Mouse (Mus musculus): ENCODE results near the gene Zbtb16. TPM values are rescaled to one million over a fixed set of nuclear protein-coding genes. Genes with fewer than 3 reads are reported as not detected.
A peak's percentile ranks its signal among the peaks of the same experiment; 100 is the strongest.

The Zbtb16 gene
- polyA plus RNA-seq, 1 experiment from 2014 or later = 2.3 TPM

DNA sequence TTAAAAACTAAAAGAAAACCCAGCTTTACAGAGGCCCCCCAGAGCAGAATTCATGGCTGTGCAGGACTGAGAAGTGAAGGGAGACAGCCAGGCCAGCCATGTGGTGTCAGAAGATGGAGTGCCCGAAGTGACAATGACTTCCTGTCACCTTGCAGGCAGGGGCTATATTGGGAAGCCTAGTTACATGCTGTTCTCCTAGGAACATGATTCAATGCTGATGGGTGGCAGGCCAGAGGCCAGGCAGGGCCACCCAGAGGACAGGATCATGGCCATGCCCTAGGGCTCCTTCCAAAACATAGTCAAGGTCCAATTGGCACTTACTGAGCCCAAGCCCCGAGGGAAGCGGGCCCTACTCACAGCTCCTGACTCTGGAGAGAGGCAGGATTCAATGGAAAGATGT lies 106.6 kb downstream of the Zbtb16 start:
- H3K36me3 ChIP-seq (ENCODE audit: control insufficient read depth, insufficient read depth, low read length) = no peaks in the 10 kb centered on the region
- H3K27me3 ChIP-seq (replicated peaks; ENCODE audit: control insufficient read depth, insufficient read depth, low read length) = no peaks in the 10 kb centered on the region
- H3K4me1 ChIP-seq (replicated peaks; ENCODE audit: control insufficient read depth, insufficient read depth, low read length) = no peaks in the 10 kb centered on the region
- ATAC-seq (replicated peaks; ENCODE audit: low FRiP score) = no peak
- no peak overlapping the region for H3K4me2 ChIP-seq
- 70% methylated on average over 3 of the region's 3 CpGs for WGBS
- no peak for DNase-seq (ENCODE audit: low spot score)
- H3K27ac ChIP-seq (ENCODE audit: low read depth, low read length) = no peak overlapping the region
- H3K4me3 ChIP-seq (ENCODE audit: low read depth, low read length) = no peak overlapping the region
- H3K9ac ChIP-seq (ENCODE audit: low read depth, low read length) = no peak overlapping the region
- no peaks in the 10 kb centered on the region for H3K9me3 ChIP-seq (ENCODE audit: control insufficient read depth, low read length)

DNA sequence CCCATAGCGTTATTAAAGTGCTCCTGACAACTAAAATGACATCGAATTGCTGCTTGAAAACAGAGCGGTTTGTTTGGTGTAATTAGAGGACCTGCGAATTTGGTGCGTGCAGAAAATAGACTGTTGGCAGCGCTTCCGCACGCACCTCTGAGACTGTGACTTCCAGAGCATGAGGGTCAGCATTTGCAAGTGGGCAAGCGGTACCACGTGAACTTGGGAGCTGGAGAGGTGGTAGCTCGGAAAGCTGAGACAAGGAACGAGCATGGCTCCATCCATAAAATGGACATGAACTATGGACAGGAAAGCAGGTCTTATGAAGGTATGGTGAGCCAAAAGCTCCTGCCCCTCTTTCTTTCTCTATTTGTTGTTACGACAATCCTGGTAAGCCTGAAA lies 107.3 kb downstream of the Zbtb16 start:
- no peaks in the 10 kb centered on the region for H3K9me3 ChIP-seq (ENCODE audit: control insufficient read depth, low read length)
- no peak overlapping the region for H3K27ac ChIP-seq (ENCODE audit: low read depth, low read length)
- no peak for DNase-seq (ENCODE audit: low spot score)
- WGBS = 82% methylated on average over 13 of the region's 13 CpGs
- no peak overlapping the region for H3K4me2 ChIP-seq
- no peaks in the 10 kb centered on the region for H3K27me3 ChIP-seq (replicated peaks; ENCODE audit: control insufficient read depth, insufficient read depth, low read length)
- no peaks in the 10 kb centered on the region for H3K36me3 ChIP-seq (ENCODE audit: control insufficient read depth, insufficient read depth, low read length)
- H3K4me3 ChIP-seq (ENCODE audit: low read depth, low read length) = no peak overlapping the region
- H3K9ac ChIP-seq (ENCODE audit: low read depth, low read length) = no peak overlapping the region
- peaks cover 6% of the 10 kb centered on the region; the same call in 1 of the 2 replicates for H3K4me1 ChIP-seq (replicated peaks; ENCODE audit: control insufficient read depth, insufficient read depth, low read length)
- no peak for ATAC-seq (replicated peaks; ENCODE audit: low FRiP score)

DNA sequence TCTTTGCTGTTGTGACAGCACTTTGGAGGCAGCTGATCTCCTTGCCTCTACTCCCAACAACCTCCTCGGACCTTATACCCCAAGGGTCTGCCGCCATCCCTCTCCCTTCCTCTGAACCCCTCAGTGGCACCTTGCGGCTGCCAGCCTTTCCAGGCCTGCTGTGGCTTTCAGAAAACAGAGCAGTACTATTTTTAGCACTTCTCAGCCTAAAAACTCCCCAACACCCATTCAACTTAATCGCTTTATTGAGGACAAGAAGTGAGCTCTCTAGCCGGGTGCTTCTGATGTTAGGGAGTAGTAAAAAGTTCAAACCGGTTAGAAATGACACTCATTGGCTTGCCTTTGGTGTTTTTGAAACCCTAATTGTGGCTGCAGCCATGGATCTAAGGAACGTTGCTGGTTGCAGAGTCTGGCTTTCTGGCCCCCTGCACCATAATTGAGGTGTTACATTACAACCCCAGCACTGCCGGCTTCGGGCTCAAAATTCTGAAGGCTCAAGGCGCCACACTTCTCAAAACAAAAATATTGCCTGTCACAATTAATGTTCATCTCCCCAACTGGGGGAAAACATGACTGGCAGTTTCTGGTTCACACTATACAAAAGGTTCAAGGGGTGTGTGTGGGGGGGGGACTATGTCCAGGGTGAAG lies 107.8 kb downstream of the Zbtb16 start:
- H3K36me3 ChIP-seq (ENCODE audit: control insufficient read depth, insufficient read depth, low read length) = no peaks in the 10 kb centered on the region
- no peak overlapping the region for H3K9ac ChIP-seq (ENCODE audit: low read depth, low read length)
- H3K27ac ChIP-seq (ENCODE audit: low read depth, low read length) = no peak overlapping the region
- WGBS = 65% methylated on average over 10 of the region's 10 CpGs
- no peaks in the 10 kb centered on the region for H3K27me3 ChIP-seq (replicated peaks; ENCODE audit: control insufficient read depth, insufficient read depth, low read length)
- ATAC-seq (replicated peaks; ENCODE audit: low FRiP score) (no peak), DNase-seq (ENCODE audit: low spot score) (no peak)
- no peak overlapping the region for H3K4me3 ChIP-seq (ENCODE audit: low read depth, low read length)
- H3K4me1 ChIP-seq (replicated peaks; ENCODE audit: control insufficient read depth, insufficient read depth, low read length) = peaks cover 6% of the 10 kb centered on the region; the same call in 1 of the 2 replicates
- no peaks in the 10 kb centered on the region for H3K9me3 ChIP-seq (ENCODE audit: control insufficient read depth, low read length)
- no peak overlapping the region for H3K4me2 ChIP-seq

DNA sequence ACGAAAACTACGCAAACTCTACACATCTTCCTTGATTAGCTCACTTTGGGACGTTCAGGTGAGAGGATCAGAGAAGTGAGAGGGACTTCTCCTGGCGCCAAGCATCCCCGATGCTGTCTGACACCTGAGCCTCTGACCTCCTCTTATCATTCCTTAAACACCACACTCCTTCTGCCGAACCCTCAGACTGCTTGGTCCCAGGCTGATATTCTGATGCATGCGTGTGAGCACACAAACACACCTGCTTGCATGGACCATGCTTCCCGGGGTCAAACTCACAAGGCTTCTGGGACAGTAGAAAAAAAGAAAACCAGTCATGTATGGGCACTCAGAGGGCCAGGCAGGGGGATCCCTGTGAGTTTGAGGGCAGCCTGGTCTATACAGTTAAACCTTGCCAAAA lies 109.7 kb downstream of the Zbtb16 start:
- WGBS = 73% methylated on average over 8 of the region's 8 CpGs
- H3K27me3 ChIP-seq (replicated peaks; ENCODE audit: control insufficient read depth, insufficient read depth, low read length) = no peaks in the 10 kb centered on the region
- H3K4me2 ChIP-seq = no peak overlapping the region
- H3K27ac ChIP-seq (ENCODE audit: low read depth, low read length) = no peak overlapping the region
- peaks cover 10% of the 10 kb centered on the region; the same call in 1 of the 2 replicates for H3K4me1 ChIP-seq (replicated peaks; ENCODE audit: control insufficient read depth, insufficient read depth, low read length)
- no peak overlapping the region for H3K9ac ChIP-seq (ENCODE audit: low read depth, low read length)
- H3K4me3 ChIP-seq (ENCODE audit: low read depth, low read length) = no peak overlapping the region
- DNase-seq (ENCODE audit: low spot score) (no peak), ATAC-seq (replicated peaks; ENCODE audit: low FRiP score) (no peak)
- H3K9me3 ChIP-seq (ENCODE audit: control insufficient read depth, low read length) = no peaks in the 10 kb centered on the region
- H3K36me3 ChIP-seq (ENCODE audit: control insufficient read depth, insufficient read depth, low read length) = no peaks in the 10 kb centered on the region

DNA sequence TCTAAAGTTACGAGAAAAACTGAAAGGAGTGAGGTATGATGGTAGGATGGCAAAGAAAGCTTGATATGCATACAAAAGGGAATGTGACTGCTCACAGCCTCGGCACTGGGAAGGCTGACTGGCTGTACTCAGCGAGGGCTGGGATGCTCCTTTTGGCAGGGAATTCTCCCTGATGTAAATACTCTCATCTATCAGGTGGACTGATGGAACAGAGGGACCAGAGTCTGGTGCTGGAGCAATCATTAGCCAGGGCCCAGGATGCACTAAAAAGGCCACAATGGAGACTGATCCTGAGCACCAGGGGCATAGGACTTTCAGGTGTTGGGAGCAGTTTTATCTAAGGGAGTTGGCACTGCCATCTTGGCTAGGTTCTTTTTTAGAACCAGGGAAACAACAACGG lies 110.1 kb downstream of the Zbtb16 start:
- Histone ChIP-seq H3K9ac (ENCODE audit: low read depth, low read length) (no peak overlapping the region), H3K9me3 (ENCODE audit: control insufficient read depth, low read length) (no peaks in the 10 kb centered on the region), H3K27ac (ENCODE audit: low read depth, low read length) (no peak overlapping the region), H3K4me3 (ENCODE audit: low read depth, low read length) (no peak overlapping the region), H3K4me1 (replicated peaks; ENCODE audit: control insufficient read depth, insufficient read depth, low read length) (peaks cover 10% of the 10 kb centered on the region; the same call in 1 of the 2 replicates), H3K36me3 (ENCODE audit: control insufficient read depth, insufficient read depth, low read length) (no peaks in the 10 kb centered on the region), H3K4me2 (no peak overlapping the region), H3K27me3 (replicated peaks; ENCODE audit: control insufficient read depth, insufficient read depth, low read length) (no peaks in the 10 kb centered on the region)
- DNase-seq (ENCODE audit: low spot score) (no peak), ATAC-seq (replicated peaks; ENCODE audit: low FRiP score) (no peak)
- 70% methylated on average over 4 of the region's 4 CpGs for WGBS

DNA sequence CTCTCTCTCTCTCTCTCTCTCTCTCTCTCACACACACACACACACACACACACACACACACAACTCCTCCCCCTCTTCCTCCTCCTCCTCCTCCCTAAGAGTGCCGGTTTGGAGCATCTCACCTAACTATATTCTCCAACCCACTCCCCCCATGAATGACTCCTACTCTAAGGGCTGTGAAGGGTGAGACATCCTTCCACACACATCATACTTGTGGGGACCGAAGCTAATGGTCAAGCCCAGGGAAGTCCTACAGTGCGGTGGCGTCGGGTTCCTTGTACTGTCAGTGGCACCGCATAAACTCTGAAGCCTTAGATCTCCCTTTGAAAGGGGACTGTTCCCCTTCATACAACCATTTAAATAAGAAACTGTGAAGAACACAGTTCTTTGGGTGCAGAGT lies 110.9 kb downstream of the Zbtb16 start:
- DNase-seq (ENCODE audit: low spot score) (no peak), ATAC-seq (replicated peaks; ENCODE audit: low FRiP score) (no peak)
- WGBS = 87% methylated on average over 6 of the region's 6 CpGs
- Histone ChIP-seq H3K9me3 (ENCODE audit: control insufficient read depth, low read length) (no peaks in the 10 kb centered on the region), H3K27ac (ENCODE audit: low read depth, low read length) (no peak overlapping the region), H3K27me3 (replicated peaks; ENCODE audit: control insufficient read depth, insufficient read depth, low read length) (no peaks in the 10 kb centered on the region), H3K4me1 (replicated peaks; ENCODE audit: control insufficient read depth, insufficient read depth, low read length) (peaks cover 10% of the 10 kb centered on the region; the same call in 1 of the 2 replicates), H3K9ac (ENCODE audit: low read depth, low read length) (no peak overlapping the region), H3K36me3 (ENCODE audit: control insufficient read depth, insufficient read depth, low read length) (no peaks in the 10 kb centered on the region), H3K4me3 (ENCODE audit: low read depth, low read length) (no peak overlapping the region), H3K4me2 (no peak overlapping the region)

DNA sequence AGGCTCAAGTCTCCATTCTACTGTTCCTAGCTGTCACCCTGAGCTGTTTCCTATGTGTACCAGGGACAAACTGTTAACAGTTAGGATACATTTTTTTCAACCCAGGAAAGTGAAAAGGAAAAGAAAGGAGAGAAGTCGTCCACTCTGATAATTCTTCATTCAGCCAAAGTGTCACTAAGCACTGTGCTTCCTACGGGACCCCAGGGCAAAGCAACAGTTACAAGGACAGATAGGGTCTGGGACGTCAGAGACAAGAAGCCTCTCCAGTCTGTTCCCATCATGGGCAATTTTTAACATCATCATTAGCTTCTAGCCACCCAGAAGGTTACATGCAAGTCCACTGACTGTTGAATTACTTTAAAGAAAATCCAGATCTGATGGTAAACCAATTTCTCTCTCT lies 111.3 kb downstream of the Zbtb16 start:
- H3K4me1 ChIP-seq (replicated peaks; ENCODE audit: control insufficient read depth, insufficient read depth, low read length) = peaks cover 10% of the 10 kb centered on the region; the same call in 1 of the 2 replicates
- H3K9ac ChIP-seq (ENCODE audit: low read depth, low read length) = no peak overlapping the region
- ATAC-seq (replicated peaks; ENCODE audit: low FRiP score) (no peak), DNase-seq (ENCODE audit: low spot score) (no peak)
- 62% methylated on average over 3 of the region's 3 CpGs for WGBS
- no peaks in the 10 kb centered on the region for H3K27me3 ChIP-seq (replicated peaks; ENCODE audit: control insufficient read depth, insufficient read depth, low read length)
- H3K9me3 ChIP-seq (ENCODE audit: control insufficient read depth, low read length) = no peaks in the 10 kb centered on the region
- H3K36me3 ChIP-seq (ENCODE audit: control insufficient read depth, insufficient read depth, low read length) = no peaks in the 10 kb centered on the region
- no peak overlapping the region for H3K4me2 ChIP-seq
- H3K27ac ChIP-seq (ENCODE audit: low read depth, low read length) = no peak overlapping the region
- no peak overlapping the region for H3K4me3 ChIP-seq (ENCODE audit: low read depth, low read length)

DNA sequence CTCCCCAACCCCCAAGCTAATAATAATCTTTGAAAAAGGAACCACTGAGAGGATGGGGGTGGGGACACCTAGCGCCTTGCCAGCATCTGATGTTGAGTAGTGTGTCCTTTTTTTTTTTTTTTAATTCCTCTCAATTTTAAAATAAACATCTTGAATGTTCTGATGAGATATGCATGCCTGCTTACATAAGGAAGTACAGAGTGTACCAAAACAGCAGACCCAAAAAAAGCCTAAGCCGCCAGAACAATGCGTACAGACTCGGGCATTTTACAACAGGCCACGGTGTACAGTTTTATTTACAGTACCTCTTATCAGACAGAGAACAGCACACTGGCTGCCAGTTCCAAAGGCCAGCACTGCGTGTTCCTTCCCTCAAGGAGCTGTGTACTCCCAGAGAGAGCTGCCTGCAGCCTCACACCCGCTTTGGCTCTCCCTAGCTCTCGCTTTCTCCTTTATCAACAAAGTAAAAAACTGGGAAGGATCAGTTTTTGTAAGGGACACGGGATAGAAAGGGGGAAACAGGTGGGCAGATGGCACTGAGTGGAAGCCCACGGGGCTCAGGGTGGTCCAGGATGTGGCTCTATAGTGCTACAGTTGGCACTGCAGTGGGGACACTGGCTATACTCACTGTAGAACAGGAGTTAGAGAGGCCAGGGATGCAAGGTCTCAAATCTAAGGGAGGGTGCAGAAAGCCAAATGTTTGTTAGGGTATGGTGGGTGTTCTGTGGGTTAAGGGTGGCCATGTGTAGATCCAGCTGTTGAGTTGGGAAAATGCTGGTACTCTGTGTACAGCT lies 112.3 kb downstream of the Zbtb16 start:
- Histone ChIP-seq H3K4me2 (0 out of 2 replicates have a peak overlapping the region, but pooled peaks have one; percentile 0), H3K36me3 (ENCODE audit: control insufficient read depth, insufficient read depth, low read length) (no peaks in the 10 kb centered on the region), H3K9ac (ENCODE audit: low read depth, low read length) (no peak overlapping the region), H3K4me1 (replicated peaks; ENCODE audit: control insufficient read depth, insufficient read depth, low read length) (peaks cover 10% of the 10 kb centered on the region; the same call in 1 of the 2 replicates), H3K27ac (ENCODE audit: low read depth, low read length) (no peak overlapping the region), H3K9me3 (ENCODE audit: control insufficient read depth, low read length) (no peaks in the 10 kb centered on the region), H3K4me3 (ENCODE audit: low read depth, low read length) (no peak overlapping the region), H3K27me3 (replicated peaks; ENCODE audit: control insufficient read depth, insufficient read depth, low read length) (no peaks in the 10 kb centered on the region)
- peak; percentile 86 for ATAC-seq (replicated peaks; ENCODE audit: low FRiP score)
- no peak for DNase-seq (ENCODE audit: low spot score)
- 31% methylated on average over 10 of the region's 10 CpGs for WGBS
